Mouse (Mus musculus) spleen, adult 2 months (tissue): ENCODE data around the gene Scimp. TPM values are rescaled to one million over a fixed set of nuclear protein-coding genes. Genes with fewer than 3 reads are reported as not detected.

ENCODE experiments used
- DNase-seq, 2 experiments: peaks; one replicate each; pipeline versions ENCODE4 v3.0.0 to v3.0.0-alpha.2; 2012 to 2021; ENCODE audit warnings: low spot score in 2 of 2, low read depth in 1 of 2
- H3K27ac ChIP-seq: fragments of 200-500 bp; 2 replicates; pipeline ENCODE4 v1.5.1; 2012; ENCODE audit warnings: low read length, inconsistent platforms; ENCODE audit not compliant: insufficient read depth
- H3K27me3 ChIP-seq: fragments of 200-500 bp; 2 replicates; pipeline ENCODE4 v1.6.1; 2012; ENCODE audit warnings: mild to moderate bottlenecking, moderate library complexity, low read length, inconsistent platforms; ENCODE audit not compliant: control insufficient read depth, insufficient read depth
- H3K36me3 ChIP-seq: fragments of 200-500 bp; 2 replicates; pipeline ENCODE4 v1.6.1; 2012; ENCODE audit warnings: mild to moderate bottlenecking, low read length, inconsistent platforms; ENCODE audit not compliant: control insufficient read depth, insufficient read depth
- H3K4me1 ChIP-seq: fragments of 200-500 bp; 2 replicates; pipeline ENCODE4 v1.6.1; 2011; ENCODE audit warnings: inconsistent platforms; ENCODE audit not compliant: control insufficient read depth, insufficient read depth, insufficient read length
- H3K4me3 ChIP-seq: fragments of 200-500 bp; 2 replicates; pipeline ENCODE4 v1.5.1; 2011; ENCODE audit warnings: mild to moderate bottlenecking, inconsistent platforms; ENCODE audit not compliant: insufficient read depth, insufficient read length; ENCODE audit errors: extremely low read depth
- CTCF ChIP-seq: fragments of 200-500 bp; IDR thresholded peaks from 2 replicates; pipeline ENCODE4 v1.5.1; 2011; ENCODE audit warnings: mild to moderate bottlenecking, inconsistent platforms; ENCODE audit not compliant: insufficient read depth, insufficient read length, insufficient replicate concordance; ENCODE audit errors: extremely low read depth
- POLR2A ChIP-seq: fragments of 200-500 bp; IDR thresholded peaks from 2 replicates; pipeline ENCODE4 v1.6.1; 2011; ENCODE audit warnings: low read depth, low read length, inconsistent platforms
- WGBS: fragments of 180-500 bp; shearing (Covaris S2); methylation state at CpG from one replicate; pipeline ENCODE4 v1.1.7; 2018; 5-methylcytosine and 5-hydroxymethylcytosine counted together
- polyA plus RNA-seq: library from polyadenylated mRNA; depleted of rRNA; stranded (reverse); fragments of >200 nt; gene quantifications from 2 replicates; pipeline ENCODE4 v1.2.3, GENCODE M21; 2012; rRNA removed

The Scimp gene
- polyA plus RNA-seq, 1 experiment = 7.6 TPM

GRCm38 (mm10) chr11:70742581-70743459 lies 69.6 kb downstream of the Scimp start:
- Histone ChIP-seq H3K4me1 (no peaks in the 10 kb centered on the region), H3K27me3 (no peaks in the 10 kb centered on the region), H3K4me3 (no peak overlapping the region), H3K27ac (no peak overlapping the region), H3K36me3 (no peaks in the 10 kb centered on the region)
- WGBS = 80% methylated on average over 12 of the region's 12 CpGs
- DNase-seq = no peak
- TF ChIP-seq CTCF (no peak), POLR2A (no peak)

GRCm38 (mm10) chr11:70742117-70742516 lies 70.3 kb downstream of the Scimp start:
- no peak for TF ChIP-seq CTCF
- TF ChIP-seq POLR2A = no peak
- Histone ChIP-seq H3K27me3 (no peaks in the 10 kb centered on the region), H3K4me3 (no peak overlapping the region), H3K27ac (no peak overlapping the region), H3K36me3 (no peaks in the 10 kb centered on the region), H3K4me1 (no peaks in the 10 kb centered on the region)
- WGBS = 82% methylated on average over 7 of the region's 7 CpGs
- DNase-seq = no peak

- TF ChIP-seq POLR2A (no peak), CTCF (no peak)
- no peak for DNase-seq
- Histone ChIP-seq H3K27me3 (no peaks in the 10 kb centered on the region), H3K27ac (no peak overlapping the region), H3K36me3 (no peaks in the 10 kb centered on the region), H3K4me1 (no peaks in the 10 kb centered on the region), H3K4me3 (no peak overlapping the region)
- 91% methylated on average over 3 of the region's 3 CpGs for WGBS
Observed at GRCm38 (mm10) chr11:70741603-70742002, 70.8 kb downstream of the Scimp start.

Other genes starting within 250 kb of the Scimp start
- gene Mink1, start 249.7 kb downstream of the Scimp start, polyA plus RNA-seq = 74.8 and 91.9 TPM in 2 replicates
- gene 4930544D05Rik, start 196.7 kb downstream of the Scimp start, polyA plus RNA-seq = not detected in 2 replicates
- 0.66 and 0.99 TPM in 2 replicates for gene Chrne, start 193.4 kb downstream of the Scimp start, polyA plus RNA-seq
- 6.8 and 9.3 TPM in 2 replicates for gene Gp1ba, start 173.5 kb downstream of the Scimp start, polyA plus RNA-seq
- 137 and 158 TPM in 2 replicates for gene Rnf167, start 165.4 kb downstream of the Scimp start, polyA plus RNA-seq
- gene Slc25a11, start 165.1 kb downstream of the Scimp start, polyA plus RNA-seq = 73.0 and 78.7 TPM in 2 replicates
- gene Pfn1, start 157.9 kb downstream of the Scimp start, polyA plus RNA-seq = 2,122 and 3,201 TPM in 2 replicates
- gene Eno3, start 155.4 kb downstream of the Scimp start, polyA plus RNA-seq = 15.3 and 20.0 TPM in 2 replicates
- 20.0 and 20.2 TPM in 2 replicates for gene Spag7, start 143.2 kb downstream of the Scimp start, polyA plus RNA-seq
- gene Camta2, start 124.5 kb downstream of the Scimp start, polyA plus RNA-seq = 36.6 and 38.8 TPM in 2 replicates
- gene Inca1, start 112.4 kb downstream of the Scimp start, polyA plus RNA-seq = 0.70 and 0.76 TPM in 2 replicates
- gene Kif1c, start 112.0 kb downstream of the Scimp start, polyA plus RNA-seq = 17.5 and 19.5 TPM in 2 replicates
- gene Zfp3, start 48.4 kb downstream of the Scimp start, polyA plus RNA-seq = 1.2 and 1.4 TPM in 2 replicates
- 2.3 TPM in 2 replicates for gene Rabep1, start 32.2 kb upstream of the Scimp start, polyA plus RNA-seq
- 18.3 and 21.0 TPM in 2 replicates for gene Nup88, start 157.4 kb upstream of the Scimp start, polyA plus RNA-seq
- 25.4 and 34.8 TPM in 2 replicates for gene Rpain, start 157.6 kb upstream of the Scimp start, polyA plus RNA-seq
- 71.3 and 160 TPM in 2 replicates for gene C1qbp, start 170.4 kb upstream of the Scimp start, polyA plus RNA-seq
- 20.3 and 24.6 TPM in 2 replicates for gene Dhx33, start 191.9 kb upstream of the Scimp start, polyA plus RNA-seq
- 2.6 and 2.9 TPM in 2 replicates for gene Mis12, start 207.0 kb upstream of the Scimp start, polyA plus RNA-seq
- 4.2 and 5.2 TPM in 2 replicates for gene Derl2, start 207.3 kb upstream of the Scimp start, polyA plus RNA-seq
- 0.26 and 0.40 TPM in 2 replicates for gene 6330403K07Rik, start 220.9 kb upstream of the Scimp start, polyA plus RNA-seq